ENCODE assay signal across 8 mouse cellular contexts in genomic region chr2:26445666-26446445, GRCm38 (mm10). TPM values are rescaled to one million over a fixed set of nuclear protein-coding genes. Genes with fewer than 3 reads are reported as not detected.
DNase-seq lines count a peak whose midpoint lies in the region; ATAC-seq lines count a peak whose summit lies in the region.

No protein-coding gene starts in this region.

- H3K27me3 ChIP-seq in embryonic facial prominence, embryonic 10.5 days (replicated peaks; ENCODE audit: low read depth, poor library complexity, severe bottlenecking), result no peaks in the 10 kb centered on the region
- no peaks in the 10 kb centered on the region for H3K27me3 ChIP-seq in limb, embryonic 12.5 days
- H3K27me3 ChIP-seq in midbrain, embryonic 13.5 days, result no peaks in the 10 kb centered on the region
- H3K27me3 ChIP-seq in stomach, embryonic 14.5 days (ENCODE audit: control insufficient read depth, insufficient read depth, low read length), result no peaks in the 10 kb centered on the region

- peaks cover 44% of the 10 kb centered on the region for H3K4me1 ChIP-seq in embryonic facial prominence, embryonic 10.5 days
- H3K4me1 ChIP-seq in limb, embryonic 12.5 days (replicated peaks), result peaks cover 27% of the 10 kb centered on the region
- H3K4me1 ChIP-seq in midbrain, embryonic 13.5 days (replicated peaks), result peaks cover 39% of the 10 kb centered on the region
- H3K4me1 ChIP-seq in stomach, embryonic 14.5 days (ENCODE audit: control insufficient read depth, insufficient read depth, low read length), result peaks cover 22% of the 10 kb centered on the region; the same call in 1 of the 2 replicates

- H3K4me3 ChIP-seq in embryonic facial prominence, embryonic 10.5 days, result peak overlapping the region; percentile 92
- peak overlapping the region; percentile 89 for H3K4me3 ChIP-seq in limb, embryonic 12.5 days (replicated peaks)
- H3K4me3 ChIP-seq in midbrain, embryonic 13.5 days (replicated peaks), result peak overlapping the region; percentile 87
- H3K4me3 ChIP-seq in stomach, embryonic 14.5 days (ENCODE audit: low read depth, low read length), result peak overlapping the region; percentile 46

- peaks cover 12% of the 10 kb centered on the region for H3K36me3 ChIP-seq in embryonic facial prominence, embryonic 10.5 days (replicated peaks)
- peaks cover 11% of the 10 kb centered on the region for H3K36me3 ChIP-seq in limb, embryonic 12.5 days
- peaks cover 10% of the 10 kb centered on the region for H3K36me3 ChIP-seq in midbrain, embryonic 13.5 days
- peaks cover 16% of the 10 kb centered on the region for H3K36me3 ChIP-seq in stomach, embryonic 14.5 days (ENCODE audit: control insufficient read depth, insufficient read depth, low read length)

- peak; percentile 100 for DNase-seq in heart, adult 11 months
- no peak for DNase-seq in heart, adult 8-10 months (ENCODE audit: low spot score)
- peak; percentile 94 for DNase-seq in embryonic facial prominence, embryonic 10.5 days (ENCODE audit: low spot score)
- DNase-seq in gonadal fat pad, adult 2 months (ENCODE audit: low read depth), result peak; percentile 61
- peak; percentile 97 for DNase-seq in kidney, adult 9 months

- no peaks in the 10 kb centered on the region for H3K9me3 ChIP-seq in embryonic facial prominence, embryonic 10.5 days
- no peaks in the 10 kb centered on the region for H3K9me3 ChIP-seq in limb, embryonic 12.5 days
- no peaks in the 10 kb centered on the region for H3K9me3 ChIP-seq in midbrain, embryonic 13.5 days
- H3K9me3 ChIP-seq in stomach, embryonic 14.5 days (ENCODE audit: control insufficient read depth, low read depth, low read length), result no peaks in the 10 kb centered on the region

- peak overlapping the region; percentile 92 for H3K4me2 ChIP-seq in limb, embryonic 12.5 days
- H3K4me2 ChIP-seq in midbrain, embryonic 13.5 days (replicated peaks), result peak overlapping the region; percentile 92
- peak overlapping the region; percentile 85 for H3K4me2 ChIP-seq in stomach, embryonic 14.5 days (replicated peaks; ENCODE audit: low read depth, low read length)

- peak; percentile 89 for ATAC-seq in limb, embryonic 12.5 days (ENCODE audit: insufficient number of reproducible peaks, insufficient read depth, low FRiP score, low TSS enrichment, low read depth)
- peak; percentile 92 for ATAC-seq in midbrain, embryonic 13.5 days
- ATAC-seq in stomach, embryonic 14.5 days (ENCODE audit: insufficient number of reproducible peaks, insufficient read depth, low FRiP score, low read depth), result peak; percentile 89

- peak overlapping the region; percentile 89 for H3K27ac ChIP-seq in embryonic facial prominence, embryonic 10.5 days (replicated peaks)
- H3K27ac ChIP-seq in limb, embryonic 12.5 days, result peak overlapping the region; percentile 84
- H3K27ac ChIP-seq in midbrain, embryonic 13.5 days, result peak overlapping the region; percentile 86
- H3K27ac ChIP-seq in stomach, embryonic 14.5 days (ENCODE audit: low read length), result peak overlapping the region; percentile 84

- peak overlapping the region; percentile 69 for H3K9ac ChIP-seq in limb, embryonic 12.5 days (replicated peaks)
- peak overlapping the region; percentile 85 for H3K9ac ChIP-seq in midbrain, embryonic 13.5 days (replicated peaks)
- H3K9ac ChIP-seq in stomach, embryonic 14.5 days (replicated peaks; ENCODE audit: low read depth, low read length), result peak overlapping the region; percentile 46

- WGBS in embryonic facial prominence, embryonic 10.5 days, result under 1% methylated on average over 44 of the region's 44 CpGs
- under 1% methylated on average over 44 of the region's 44 CpGs for WGBS in limb, embryonic 12.5 days
- 1% methylated on average over 44 of the region's 44 CpGs for WGBS in midbrain, embryonic 13.5 days
- WGBS in stomach, embryonic 14.5 days, result under 1% methylated on average over 44 of the region's 44 CpGs

RNA-seq across cellular contexts. Expression of gene Sec16a, which starts 0.8 kb away (rescaled TPM):
- total RNA-seq in heart, adult 8-10 months (2022), result 10 to 100 TPM; 40.7 to 45.7 (median 41.7) TPM
- 30.4 and 32.1 TPM in 2 replicates for polyA plus RNA-seq in embryonic facial prominence, embryonic 10.5 days (2016; fragmentation: Nextera tagmentation; extraction: Ambion mirVana)
- 115 and 122 TPM in 2 replicates for polyA plus RNA-seq in gonadal fat pad, adult 2 months (2012; rRNA removed)
- polyA plus RNA-seq in limb, embryonic 12.5 days (2016; fragmentation: Nextera tagmentation; extraction: Ambion mirVana), result 25.6 and 33.0 TPM in 2 replicates
- 21.3 and 22.8 TPM in 2 replicates for polyA plus RNA-seq in midbrain, embryonic 13.5 days (2015; fragmentation: Nextera tagmentation; extraction: Ambion mirVana)
- 33.4 and 37.7 TPM in 2 replicates for polyA plus RNA-seq in stomach, embryonic 14.5 days (2014; fragmentation: Nextera tagmentation; extraction: Ambion mirVana)

RNA-seq across cellular contexts. Expression of gene Inpp5e, which starts 36.9 kb away (rescaled TPM):
- total RNA-seq in heart, adult 8-10 months (2022), result 10 to 100 TPM; 14.9 to 19.2 (median 15.8) TPM
- polyA plus RNA-seq in embryonic facial prominence, embryonic 10.5 days (2016; fragmentation: Nextera tagmentation; extraction: Ambion mirVana), result 28.6 and 31.8 TPM in 2 replicates
- 24.9 and 28.2 TPM in 2 replicates for polyA plus RNA-seq in gonadal fat pad, adult 2 months (2012; rRNA removed)
- 29.1 and 30.3 TPM in 2 replicates for polyA plus RNA-seq in limb, embryonic 12.5 days (2016; fragmentation: Nextera tagmentation; extraction: Ambion mirVana)
- polyA plus RNA-seq in midbrain, embryonic 13.5 days (2015; fragmentation: Nextera tagmentation; extraction: Ambion mirVana), result 28.0 and 28.6 TPM in 2 replicates
- 20.0 and 24.0 TPM in 2 replicates for polyA plus RNA-seq in stomach, embryonic 14.5 days (2014; fragmentation: Nextera tagmentation; extraction: Ambion mirVana)

RNA-seq across cellular contexts. Expression of gene Pmpca, which starts 56.7 kb away (rescaled TPM):
- 100 to 1,000 TPM; 137 to 173 (median 153) TPM for total RNA-seq in heart, adult 8-10 months (2022)
- polyA plus RNA-seq in embryonic facial prominence, embryonic 10.5 days (2016; fragmentation: Nextera tagmentation; extraction: Ambion mirVana), result 144 and 151 TPM in 2 replicates
- polyA plus RNA-seq in gonadal fat pad, adult 2 months (2012; rRNA removed), result 44.4 and 52.8 TPM in 2 replicates
- polyA plus RNA-seq in limb, embryonic 12.5 days (2016; fragmentation: Nextera tagmentation; extraction: Ambion mirVana), result 116 TPM in 2 replicates
- polyA plus RNA-seq in midbrain, embryonic 13.5 days (2015; fragmentation: Nextera tagmentation; extraction: Ambion mirVana), result 107 and 110 TPM in 2 replicates
- polyA plus RNA-seq in stomach, embryonic 14.5 days (2014; fragmentation: Nextera tagmentation; extraction: Ambion mirVana), result 83.2 and 86.5 TPM in 2 replicates

RNA-seq across cellular contexts. Expression of gene Entr1, which starts 56.7 kb away (rescaled TPM):
- 10 to 100 TPM; 38.1 to 49.7 (median 44.6) TPM for total RNA-seq in heart, adult 8-10 months (2022)
- polyA plus RNA-seq in embryonic facial prominence, embryonic 10.5 days (2016; fragmentation: Nextera tagmentation; extraction: Ambion mirVana), result 133 and 137 TPM in 2 replicates
- 121 and 129 TPM in 2 replicates for polyA plus RNA-seq in gonadal fat pad, adult 2 months (2012; rRNA removed)
- 170 TPM in 2 replicates for polyA plus RNA-seq in limb, embryonic 12.5 days (2016; fragmentation: Nextera tagmentation; extraction: Ambion mirVana)
- 165 and 166 TPM in 2 replicates for polyA plus RNA-seq in midbrain, embryonic 13.5 days (2015; fragmentation: Nextera tagmentation; extraction: Ambion mirVana)
- polyA plus RNA-seq in stomach, embryonic 14.5 days (2014; fragmentation: Nextera tagmentation; extraction: Ambion mirVana), result 102 and 117 TPM in 2 replicates
